Mouse (Mus musculus) frontal cortex, adult (tissue): ENCODE results near the gene Kank4.
"Not testable (repeated sequence)": the region's sequence is repeated elsewhere in the genome, so short reads cannot be mapped to it uniquely, and the experiment has no call there.

Experiments
- ATAC-seq: cut with Nextera tagmentation; 2 replicates; pipeline ENCODE4 v1.9.2; 2017; ENCODE audit warnings: mild to moderate bottlenecking, moderate library complexity, mixed read lengths; ENCODE audit not compliant: low TSS enrichment

Gene Kank4

GRCm38 (mm10) chr4:98831726-98832125 lies 14.4 kb upstream of the Kank4 start:
- no peak for ATAC-seq

GRCm38 (mm10) chr4:98826701-98827100 lies 9.4 kb upstream of the Kank4 start:
- ATAC-seq = no peak

GRCm38 (mm10) chr4:98823740-98824139 lies 6.4 kb upstream of the Kank4 start, which contains the start of gene I0C0044D17Rik:
Gene I0C0044D17Rik, minus strand, starts transcription at chr4:98823840.
- ATAC-seq = not testable (repeated sequence)

GRCm38 (mm10) chr4:98823047-98823446 lies 5.7 kb upstream of the Kank4 start:
- ATAC-seq = no peak

- no peak for ATAC-seq
These were observed 5.1 kb upstream of the Kank4 start for GRCm38 (mm10) chr4:98822478-98822877.

- no peak for ATAC-seq
These were observed 1.9 kb upstream of the Kank4 start for GRCm38 (mm10) chr4:98819216-98819755.

- ATAC-seq = no peak
These were observed 542 bp downstream of the Kank4 start for GRCm38 (mm10) chr4:98816807-98817183.

GRCm38 (mm10) chr4:98806306-98806705 lies 11.0 kb downstream of the Kank4 start:
- ATAC-seq = no peak

GRCm38 (mm10) chr4:98805291-98806048 lies 11.9 kb downstream of the Kank4 start:
- ATAC-seq = no peak

GRCm38 (mm10) chr4:98804476-98805134 lies 12.7 kb downstream of the Kank4 start:
- no peak for ATAC-seq

GRCm38 (mm10) chr4:98801775-98802174 lies 15.6 kb downstream of the Kank4 start:
- ATAC-seq = no peak

GRCm38 (mm10) chr4:98800824-98801223 lies 16.5 kb downstream of the Kank4 start:
- ATAC-seq = no peak

GRCm38 (mm10) chr4:98796591-98797341 lies 20.6 kb downstream of the Kank4 start:
- peak; percentile 41 for ATAC-seq

GRCm38 (mm10) chr4:98795241-98795640 lies 22.1 kb downstream of the Kank4 start:
- no peak for ATAC-seq

- ATAC-seq = no peak
These were observed 23.9 kb downstream of the Kank4 start for GRCm38 (mm10) chr4:98793486-98793885.

GRCm38 (mm10) chr4:98790721-98791120 lies 26.6 kb downstream of the Kank4 start:
- no peak for ATAC-seq

- ATAC-seq = no peak
These were observed 27.5 kb downstream of the Kank4 start for GRCm38 (mm10) chr4:98789861-98790311.

- ATAC-seq = no peak
These were observed 28.1 kb downstream of the Kank4 start for GRCm38 (mm10) chr4:98789133-98789765.

GRCm38 (mm10) chr4:98786281-98786680 lies 31.1 kb downstream of the Kank4 start:
- ATAC-seq = no peak

- ATAC-seq = no peak
These were observed 31.5 kb downstream of the Kank4 start for GRCm38 (mm10) chr4:98785851-98786250.

- peak; percentile 39 for ATAC-seq
These were observed 39.1 kb downstream of the Kank4 start for GRCm38 (mm10) chr4:98778219-98778618.

GRCm38 (mm10) chr4:98777464-98777863 lies 39.9 kb downstream of the Kank4 start:
- ATAC-seq = no peak
